Mouse (Mus musculus): Measurements from ENCODE around the gene Csnk2a2.

GRCm38 (mm10) chr8:95533584-95534387, 43.9 kb upstream of the Csnk2a2 start, which contains the start of gene Ccdc113:
- TF ChIP-seq CTCF (conservative IDR thresholded peaks at IDR 0.05; ENCODE audit: insufficient read depth, insufficient read length, low read depth, low read length) (no peak), POLR2A (IDR thresholded peaks at IDR 0.05; ENCODE audit: low read depth, low read length) (no peak)
